ENCODE assay signal across 24 mouse cellular contexts in the genomic region with DNA sequence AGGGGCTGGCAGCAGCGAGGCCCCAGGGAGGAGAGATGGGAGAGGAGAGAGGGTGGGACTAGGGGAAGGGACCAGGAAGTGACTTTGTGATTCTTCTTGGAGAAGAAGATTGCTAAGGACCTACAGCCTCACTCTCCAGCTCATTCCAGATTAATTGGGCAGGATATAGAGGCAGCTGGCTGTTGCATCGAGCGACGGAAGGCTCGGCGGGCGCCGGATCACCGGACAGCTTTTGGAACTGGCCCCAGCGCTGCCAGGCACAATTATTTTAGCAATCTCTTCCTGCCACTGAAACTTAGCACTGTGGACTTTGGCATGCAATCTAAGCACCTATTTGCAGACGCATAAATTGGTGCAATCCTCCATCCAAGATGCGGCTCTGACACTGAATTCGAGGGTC.
DNase-seq lines count a peak whose midpoint lies in the region; ATAC-seq and TF ChIP-seq lines count a peak whose summit lies in the region.
"Had no signal": no experiment of that assay in that cellular context is flagged by ENCODE, and none has a peak within 500 bp of the region (broad histone marks: within the 10 kb centered on the region; RNA-seq: fewer than 3 reads in every experiment).

No protein-coding gene starts in this region.

- H3K27me3 ChIP-seq in forebrain, embryonic 10.5 days (ENCODE audit: poor library complexity, severe bottlenecking) = peaks cover 32% of the 10 kb centered on the region
- no peaks in the 10 kb centered on the region for H3K27me3 ChIP-seq in forebrain, embryonic 11.5 days (ENCODE audit: control insufficient read depth, insufficient read depth, low read length)
- H3K27me3 ChIP-seq in forebrain, embryonic 12.5 days = no peaks in the 10 kb centered on the region
- no peaks in the 10 kb centered on the region for H3K27me3 ChIP-seq in forebrain, postnatal 0 days (ENCODE audit: insufficient read depth, low read length)
- H3K27me3 ChIP-seq: lung, embryonic 15.5 days; Patski had no signal

- no peaks in the 10 kb centered on the region for H3K36me3 ChIP-seq in forebrain, embryonic 10.5 days (replicated peaks)
- no peaks in the 10 kb centered on the region for H3K36me3 ChIP-seq in forebrain, embryonic 11.5 days (ENCODE audit: control insufficient read depth, insufficient read depth, low read length)
- no peaks in the 10 kb centered on the region for H3K36me3 ChIP-seq in forebrain, embryonic 12.5 days (replicated peaks)
- no peaks in the 10 kb centered on the region for H3K36me3 ChIP-seq in forebrain, postnatal 0 days (ENCODE audit: insufficient read depth)
- H3K36me3 ChIP-seq: embryonic facial prominence, embryonic 13.5 days; heart, embryonic 10.5 days; lung, embryonic 15.5 days; midbrain, embryonic 10.5 days had no signal

- no peak overlapping the region for H3K4me2 ChIP-seq in forebrain, embryonic 11.5 days (ENCODE audit: low read depth, low read length, severe bottlenecking)
- no peak overlapping the region for H3K4me2 ChIP-seq in forebrain, embryonic 12.5 days
- H3K4me2 ChIP-seq in forebrain, postnatal 0 days (ENCODE audit: low read depth) = 0 out of 2 replicates have a peak overlapping the region, but pooled peaks have one; percentile 19
- H3K4me2 ChIP-seq: embryonic facial prominence, embryonic 13.5 days; lung, embryonic 15.5 days had no signal

- TF ChIP-seq CTCF in forebrain, postnatal 0 days (IDR thresholded peaks at IDR 0.05; ENCODE audit: low read depth) = no peak

- no peak for DNase-seq in forebrain, embryonic 10.5 days (ENCODE audit: extremely low spot score, low spot score)
- DNase-seq in forebrain, embryonic 11.5 days (ENCODE audit: low spot score) = no peak
- DNase-seq in kidney, adult 11 months = peak; percentile 19
- DNase-seq in kidney, postnatal 14 days = no peak
- no peak for DNase-seq in forebrain, postnatal 0 days
- no peak for DNase-seq in left cerebral cortex, adult 9 months (ENCODE audit: low spot score in 2 of 2)
- DNase-seq: adrenal gland, postnatal 10 days; cerebellum, adult 11 months; cerebellum, adult 9-10 months; cerebellum, postnatal 36 days; gastrocnemius, postnatal 25 days; heart, adult 11 months; heart, postnatal 4 days; layer of hippocampus, postnatal 36 days; liver; right cerebral cortex, postnatal 14 days; thymus, postnatal 4 days had no signal

- 86% methylated on average over 13 of the region's 13 CpGs for WGBS in forebrain, embryonic 10.5 days
- WGBS in forebrain, embryonic 11.5 days = 93% methylated on average over 13 of the region's 13 CpGs
- 87% methylated on average over 13 of the region's 13 CpGs for WGBS in forebrain, embryonic 12.5 days
- 40% methylated on average over 13 of the region's 13 CpGs for WGBS in forebrain, postnatal 0 days

- H3K9ac ChIP-seq in forebrain, embryonic 11.5 days (ENCODE audit: low read length) = no peak overlapping the region
- H3K9ac ChIP-seq in forebrain, embryonic 12.5 days = no peak overlapping the region
- no peak overlapping the region for H3K9ac ChIP-seq in forebrain, postnatal 0 days
- H3K9ac ChIP-seq: embryonic facial prominence, embryonic 13.5 days; lung, embryonic 15.5 days had no signal

- H3K4me3 ChIP-seq in forebrain, embryonic 10.5 days = no peak overlapping the region
- no peak overlapping the region for H3K4me3 ChIP-seq in forebrain, embryonic 11.5 days (ENCODE audit: low read depth, low read length)
- H3K4me3 ChIP-seq in forebrain, embryonic 12.5 days (replicated peaks) = no peak overlapping the region
- H3K4me3 ChIP-seq in forebrain, postnatal 0 days (ENCODE audit: low read depth, low read length) = no peak overlapping the region
- H3K4me3 ChIP-seq: embryonic facial prominence, embryonic 13.5 days; heart, embryonic 10.5 days; lung, embryonic 15.5 days; midbrain, embryonic 10.5 days; myocyte had no signal

- peak overlapping the region; percentile 40; the same call in 1 of the 2 replicates for H3K27ac ChIP-seq in forebrain, embryonic 10.5 days
- H3K27ac ChIP-seq in forebrain, embryonic 11.5 days (ENCODE audit: low read depth, low read length) = no peak overlapping the region
- peak overlapping the region; percentile 64 for H3K27ac ChIP-seq in forebrain, embryonic 12.5 days
- peak overlapping the region; percentile 57 for H3K27ac ChIP-seq in forebrain, postnatal 0 days (ENCODE audit: low read depth, low read length)
- H3K27ac ChIP-seq: embryonic facial prominence, embryonic 13.5 days; heart, embryonic 10.5 days; lung, embryonic 15.5 days; midbrain, embryonic 10.5 days had no signal

- peaks cover 15% of the 10 kb centered on the region for H3K4me1 ChIP-seq in forebrain, embryonic 10.5 days
- peaks cover 7% of the 10 kb centered on the region; the same call in 1 of the 2 replicates for H3K4me1 ChIP-seq in forebrain, embryonic 11.5 days (replicated peaks; ENCODE audit: control insufficient read depth, insufficient read depth, low read length)
- peaks cover 25% of the 10 kb centered on the region for H3K4me1 ChIP-seq in forebrain, embryonic 12.5 days
- H3K4me1 ChIP-seq in forebrain, postnatal 0 days (ENCODE audit: insufficient read depth) = 0 out of 2 replicates have a peak, but pooled peaks cover 6% of the 10 kb centered on the region
- H3K4me1 ChIP-seq: lung, embryonic 15.5 days had no signal

- no peak for ATAC-seq in forebrain, embryonic 11.5 days (replicated peaks; ENCODE audit: low FRiP score)
- ATAC-seq in forebrain, embryonic 12.5 days (ENCODE audit: low FRiP score) = no peak
- no peak for ATAC-seq in forebrain, postnatal 0 days
- ATAC-seq: Patski had no signal

- peaks cover 8% of the 10 kb centered on the region; the same call in 1 of the 2 replicates for H3K9me3 ChIP-seq in forebrain, embryonic 10.5 days
- H3K9me3 ChIP-seq in forebrain, embryonic 11.5 days (ENCODE audit: control insufficient read depth, low read length) = no peaks in the 10 kb centered on the region; the same call in 1 of the 2 replicates
- peaks cover 9% of the 10 kb centered on the region for H3K9me3 ChIP-seq in forebrain, embryonic 12.5 days
- H3K9me3 ChIP-seq in forebrain, postnatal 0 days (ENCODE audit: low read length) = no peaks in the 10 kb centered on the region; the same call in 1 of the 2 replicates
- H3K9me3 ChIP-seq: lung, embryonic 15.5 days had no signal
